Mouse (Mus musculus) kidney, postnatal 0 days (tissue): ENCODE data around the gene Aunip. TPM values are rescaled to one million over a fixed set of nuclear protein-coding genes. Genes with fewer than 3 reads are reported as not detected.

Source experiments
- ATAC-seq: fragments of 200-750 bp; cut with Nextera tagmentation; replicated peaks from 2 replicates; pipeline ENCODE4 v1.8.0; 2017; ENCODE audit warnings: low read depth, moderate number of reproducible peaks, moderate TSS enrichment, moderate library complexity; ENCODE audit not compliant: low FRiP score
- DNase-seq: peaks from one replicate; pipeline ENCODE4 v3.0.0-alpha.2; 2016; ENCODE audit warnings: low spot score
- H3K27ac ChIP-seq: fragments of 300-500 bp; sonication (generic); 2 replicates; pipeline ENCODE4 v1.5.1; 2014; ENCODE audit warnings: mild to moderate bottlenecking
- H3K27me3 ChIP-seq: fragments of 300-500 bp; sonication (generic); 2 replicates; pipeline ENCODE4 v1.6.1; 2014; ENCODE audit warnings: low read length, mixed read lengths; ENCODE audit not compliant: insufficient read depth
- H3K36me3 ChIP-seq: fragments of 300-500 bp; sonication (generic); 2 replicates; pipeline ENCODE4 v1.6.1; 2014; ENCODE audit warnings: low read length, mixed read lengths; ENCODE audit not compliant: insufficient read depth
- H3K4me1 ChIP-seq: fragments of 300-500 bp; sonication (generic); replicated peaks from 2 replicates; pipeline ENCODE4 v1.6.1; 2014; ENCODE audit warnings: antibody characterized with exemption, low read length, mixed read lengths; ENCODE audit not compliant: insufficient read depth
- H3K4me2 ChIP-seq: fragments of 300-500 bp; sonication (generic); 2 replicates; pipeline ENCODE4 v1.6.1; 2014; ENCODE audit warnings: mild to moderate bottlenecking, low read length, moderate library complexity, mixed read lengths
- H3K4me3 ChIP-seq: fragments of 300-500 bp; sonication (generic); replicated peaks from 2 replicates; pipeline ENCODE4 v1.5.1; 2014; ENCODE audit warnings: low read depth, low read length
- H3K9ac ChIP-seq: fragments of 300-500 bp; sonication (generic); 2 replicates; pipeline ENCODE4 v1.6.1; 2014; ENCODE audit warnings: low read depth, low read length
- H3K9me3 ChIP-seq: fragments of 300-500 bp; sonication (generic); replicated peaks from 2 replicates; pipeline ENCODE4 v1.6.1; 2016; ENCODE audit warnings: low read length, inconsistent platforms, mixed read lengths
- CTCF ChIP-seq: IDR thresholded peaks from 2 replicates; pipeline ENCODE4 v1.5.1; 2016; ENCODE audit warnings: antibody characterized with exemption, low read depth, mild to moderate bottlenecking, moderate library complexity
- WGBS: fragments of 180-500 bp; shearing (Covaris S2); extraction: QIAGEN DNeasy Blood & Tissue Kit; methylation state at CpG from one replicate; pipeline ENCODE4 v1.1.7; 2014; 5-methylcytosine and 5-hydroxymethylcytosine counted together
- polyA plus RNA-seq: library from polyadenylated mRNA; unstranded; fragments of >200 nt; fragmentation: Nextera tagmentation; extraction: Ambion mirVana; gene quantifications from 2 replicates; pipeline ENCODE4 v1.2.1, GENCODE M21; 2015

Gene Aunip
- polyA plus RNA-seq, 1 experiment from 2014 or later: 5.2 TPM

- Histone ChIP-seq H3K27ac (no peak overlapping the region), H3K4me1 (no peaks in the 10 kb centered on the region), H3K4me2 (no peak overlapping the region), H3K4me3 (no peak overlapping the region), H3K9me3 (no peaks in the 10 kb centered on the region), H3K36me3 (peaks cover 21% of the 10 kb centered on the region), H3K27me3 (no peaks in the 10 kb centered on the region), H3K9ac (no peak overlapping the region)
- no peak for ATAC-seq
- WGBS: 87% methylated on average over 9 of the region's 9 CpGs
- DNase-seq: no peak
- no peak for TF ChIP-seq CTCF
Measured at GRCm38 (mm10) chr4:134542726-134543125, 31.9 kb downstream of the Aunip start.

GRCm38 (mm10) chr4:134543261-134543660 is 32.5 kb downstream of the Aunip start:
- H3K9me3 ChIP-seq: no peaks in the 10 kb centered on the region
- peak; percentile 47; the same call in 1 of the 2 replicates for ATAC-seq
- peak; percentile 99 for TF ChIP-seq CTCF
- H3K36me3 ChIP-seq: peaks cover 23% of the 10 kb centered on the region
- no peak overlapping the region for H3K4me3 ChIP-seq
- no peak overlapping the region for H3K4me2 ChIP-seq
- H3K27me3 ChIP-seq: no peaks in the 10 kb centered on the region
- peak; percentile 86 for DNase-seq
- H3K27ac ChIP-seq: no peak overlapping the region
- H3K9ac ChIP-seq: no peak overlapping the region
- 5% methylated on average over 5 of the region's 5 CpGs for WGBS
- no peaks in the 10 kb centered on the region for H3K4me1 ChIP-seq

- H3K36me3 ChIP-seq: peaks cover 24% of the 10 kb centered on the region
- WGBS: 55% methylated on average over 9 of the region's 9 CpGs
- peaks cover 5% of the 10 kb centered on the region for H3K9me3 ChIP-seq
- H3K27ac ChIP-seq: no peak overlapping the region
- H3K4me2 ChIP-seq: no peak overlapping the region
- no peaks in the 10 kb centered on the region for H3K27me3 ChIP-seq
- no peak for DNase-seq
- ATAC-seq: no peak
- H3K9ac ChIP-seq: no peak overlapping the region
- H3K4me1 ChIP-seq: no peaks in the 10 kb centered on the region; the same call in 1 of the 2 replicates
- no peak for TF ChIP-seq CTCF
- no peak overlapping the region for H3K4me3 ChIP-seq
Measured at GRCm38 (mm10) chr4:134546814-134547705, 36.3 kb downstream of the Aunip start.

GRCm38 (mm10) chr4:134548169-134548938 is 37.6 kb downstream of the Aunip start:
- H3K4me2 ChIP-seq: no peak overlapping the region
- H3K4me1 ChIP-seq: no peaks in the 10 kb centered on the region; the same call in 1 of the 2 replicates
- H3K27ac ChIP-seq: no peak overlapping the region
- DNase-seq: peak; percentile 19
- peaks cover 15% of the 10 kb centered on the region; the same call in 1 of the 2 replicates for H3K36me3 ChIP-seq
- no peaks in the 10 kb centered on the region for H3K27me3 ChIP-seq
- WGBS: 61% methylated on average over 18 of the region's 18 CpGs
- H3K4me3 ChIP-seq: no peak overlapping the region
- TF ChIP-seq CTCF: 0 out of 2 replicates have a peak, but pooled peaks have one; percentile 7
- no peak for ATAC-seq
- peaks cover 5% of the 10 kb centered on the region for H3K9me3 ChIP-seq
- no peak overlapping the region for H3K9ac ChIP-seq

GRCm38 (mm10) chr4:134549899-134550298 is 39.1 kb downstream of the Aunip start:
- Histone ChIP-seq H3K4me1 (no peaks in the 10 kb centered on the region; the same call in 1 of the 2 replicates), H3K27me3 (no peaks in the 10 kb centered on the region), H3K4me3 (no peak overlapping the region), H3K9me3 (peaks cover 5% of the 10 kb centered on the region), H3K9ac (no peak overlapping the region), H3K36me3 (0 out of 2 replicates have a peak, but pooled peaks cover 8% of the 10 kb centered on the region), H3K4me2 (no peak overlapping the region), H3K27ac (no peak overlapping the region)
- 98% methylated on average over 8 of the region's 8 CpGs for WGBS
- TF ChIP-seq CTCF: peak; percentile 41
- no peak for ATAC-seq
- DNase-seq: no peak
